Mouse (Mus musculus) B cell, adult 2 months (primary cell): Measurements from ENCODE around the gene Usf2.
A peak's percentile ranks its signal among the peaks of the same experiment; 100 is the strongest.
"Not testable (repeated sequence)": the region's sequence is repeated elsewhere in the genome, so short reads cannot be mapped to it uniquely, and the experiment has no call there.

Source experiments
- DNase-seq, 2 experiments: peaks; one replicate each; pipeline ENCODE4 v3.0.0; 2022

Usf2 gene

GRCm38 (mm10) chr7:30958109-30958865 lies 1.7 kb upstream of the Usf2 start:
- no peak for DNase-seq

- DNase-seq = peak; percentile 94 to 96
These were observed 772 bp upstream of the Usf2 start for GRCm38 (mm10) chr7:30957367-30957783.

DNA sequence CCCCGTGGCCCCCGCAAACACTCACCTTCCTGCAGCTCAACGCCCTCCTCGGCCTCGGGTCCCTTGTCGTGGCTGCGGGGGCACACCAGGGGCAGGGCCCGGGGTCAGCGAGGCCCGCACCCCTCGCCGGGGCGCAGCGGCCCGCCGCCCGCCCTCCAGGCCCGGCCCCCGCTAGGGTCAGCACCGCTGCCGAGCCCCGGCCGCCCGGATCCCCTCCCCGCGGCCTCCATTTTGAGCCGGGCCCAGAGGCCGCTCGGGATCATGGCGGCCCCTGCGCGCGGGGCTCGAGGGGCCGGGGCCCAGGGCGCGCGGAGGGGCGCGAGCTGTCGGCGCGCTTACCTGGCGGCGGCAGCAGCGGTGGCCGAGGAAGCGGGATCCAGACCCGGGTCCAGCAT lies 249 bp downstream of the Usf2 start:
- DNase-seq = peak; percentile 64 to 75

GRCm38 (mm10) chr7:30955584-30956356 lies 833 bp downstream of the Usf2 start:
- peak; percentile 81 to 83 for DNase-seq

GRCm38 (mm10) chr7:30954971-30955520 lies 1.6 kb downstream of the Usf2 start:
- DNase-seq = no peak

- no peak for DNase-seq
These were observed 2.6 kb downstream of the Usf2 start for GRCm38 (mm10) chr7:30954036-30954435.

- DNase-seq = peak; percentile 20 to 24
These were observed 3.1 kb downstream of the Usf2 start for GRCm38 (mm10) chr7:30953459-30953858.

DNA sequence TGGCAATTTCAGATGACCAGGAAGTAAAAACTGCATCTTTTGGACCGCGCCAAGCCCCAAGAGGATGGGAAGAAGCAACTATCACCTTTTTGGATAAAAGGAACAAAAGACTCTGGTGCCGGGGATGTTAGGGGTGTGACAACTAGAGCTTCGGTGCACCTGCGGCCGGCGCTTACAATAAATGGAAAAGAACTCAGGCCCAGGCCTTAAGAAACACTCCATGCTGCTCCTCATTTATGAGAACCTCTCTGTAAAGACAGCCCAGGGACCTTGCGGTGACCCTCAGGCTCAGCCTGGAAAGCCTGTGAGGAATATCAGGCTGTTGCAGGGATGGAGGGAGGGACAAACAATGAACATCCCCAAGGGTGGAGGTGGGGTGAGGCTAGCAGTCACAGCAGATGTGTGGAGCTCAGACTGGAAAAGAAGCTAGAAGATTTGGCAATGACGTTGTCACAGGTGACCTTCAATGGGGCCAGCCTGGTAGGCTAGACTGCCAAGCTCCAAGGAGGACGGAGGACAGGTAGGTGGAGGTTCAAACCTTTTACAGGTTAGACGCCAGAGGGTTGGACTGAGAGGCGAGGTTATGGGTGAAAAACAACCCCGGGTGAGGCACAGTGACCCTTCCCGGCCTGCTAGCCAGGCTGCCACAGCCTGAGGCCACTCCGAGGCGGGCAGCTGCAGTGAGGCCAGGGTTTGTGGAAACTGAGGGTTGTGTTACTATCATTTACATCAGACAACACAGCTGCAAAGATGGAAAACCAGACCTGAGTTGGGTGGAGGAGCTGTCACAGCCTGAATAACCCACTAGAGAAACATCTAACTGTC lies 4.0 kb downstream of the Usf2 start:
- DNase-seq = no peak

DNA sequence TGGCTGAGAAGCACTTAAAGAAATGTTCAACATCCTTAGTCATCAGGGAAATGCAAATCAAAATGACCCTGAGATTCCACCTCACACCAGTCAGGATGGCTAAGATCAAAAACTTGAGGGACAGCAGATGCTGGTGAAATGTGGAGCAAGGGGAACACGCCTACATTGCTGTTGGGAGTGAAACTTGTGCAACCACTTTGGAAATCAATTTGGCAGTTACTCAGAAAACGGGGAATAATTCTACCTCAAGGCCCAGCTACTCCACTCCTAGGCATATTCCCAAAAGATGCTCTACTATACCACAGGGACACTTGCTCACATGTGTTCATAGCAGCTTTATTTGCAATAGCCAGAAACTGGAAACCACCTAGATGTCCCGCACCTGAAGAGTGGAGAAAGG lies 6.7 kb downstream of the Usf2 start:
- DNase-seq = not testable (repeated sequence)

DNA sequence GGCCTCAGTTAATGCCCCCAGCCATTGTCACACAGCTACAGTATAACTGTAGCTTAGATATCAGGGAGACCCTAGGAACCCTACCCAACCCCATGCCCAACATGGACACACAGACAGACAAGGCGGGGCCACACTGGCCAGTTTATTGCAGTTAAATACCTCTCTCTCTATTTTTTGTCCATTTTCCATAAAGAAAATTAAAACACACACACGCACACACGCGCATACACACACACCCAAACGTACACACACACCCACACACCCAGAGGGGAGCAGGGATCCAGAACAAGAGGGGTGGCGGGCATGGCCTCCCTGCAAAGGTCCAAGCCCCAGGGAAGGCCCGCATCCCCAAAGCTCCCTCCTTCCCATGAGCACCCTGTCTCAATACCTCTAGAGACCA lies 10.7 kb downstream of the Usf2 start:
- DNase-seq = no peak

DNA sequence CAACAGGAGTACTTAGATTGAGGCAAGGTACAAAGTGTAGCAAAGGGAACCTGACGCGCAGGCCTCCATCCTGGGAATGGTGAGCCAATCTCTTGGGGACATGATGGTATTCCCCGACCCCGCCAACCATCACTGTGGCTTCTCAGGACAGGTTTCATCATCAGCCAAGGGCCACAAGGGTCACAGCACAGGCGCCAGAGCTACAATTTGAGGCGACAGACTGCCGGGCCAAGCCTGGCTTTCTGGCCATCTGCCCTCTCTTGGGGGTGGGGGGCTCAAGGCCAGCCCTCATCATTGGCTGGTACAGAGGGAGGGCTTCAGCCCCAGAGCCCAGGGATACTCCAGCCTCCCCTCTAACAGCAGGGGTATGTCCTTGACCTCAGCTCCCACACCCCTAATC lies 11.1 kb downstream of the Usf2 start:
- not testable (repeated sequence) for DNase-seq

DNA sequence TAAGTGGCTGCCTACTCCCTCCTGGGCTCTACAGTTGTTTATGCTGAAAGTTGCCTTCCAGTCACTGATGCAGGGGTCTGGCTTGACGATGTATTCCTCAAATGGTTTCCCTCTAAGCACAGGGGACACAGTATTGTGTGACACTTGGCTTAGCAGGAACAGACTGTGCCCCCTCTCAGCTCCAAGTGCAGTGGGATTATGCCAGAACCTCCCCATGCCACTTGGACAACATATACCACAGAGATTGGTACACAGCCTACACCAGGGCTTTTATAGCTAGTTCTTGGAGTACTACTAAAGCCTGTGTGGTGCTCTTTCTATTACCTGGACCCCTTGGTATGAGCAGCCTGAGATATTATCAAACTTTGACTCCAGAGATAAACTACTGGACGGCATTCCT lies 11.9 kb downstream of the Usf2 start:
- DNase-seq = not testable (repeated sequence)

DNA sequence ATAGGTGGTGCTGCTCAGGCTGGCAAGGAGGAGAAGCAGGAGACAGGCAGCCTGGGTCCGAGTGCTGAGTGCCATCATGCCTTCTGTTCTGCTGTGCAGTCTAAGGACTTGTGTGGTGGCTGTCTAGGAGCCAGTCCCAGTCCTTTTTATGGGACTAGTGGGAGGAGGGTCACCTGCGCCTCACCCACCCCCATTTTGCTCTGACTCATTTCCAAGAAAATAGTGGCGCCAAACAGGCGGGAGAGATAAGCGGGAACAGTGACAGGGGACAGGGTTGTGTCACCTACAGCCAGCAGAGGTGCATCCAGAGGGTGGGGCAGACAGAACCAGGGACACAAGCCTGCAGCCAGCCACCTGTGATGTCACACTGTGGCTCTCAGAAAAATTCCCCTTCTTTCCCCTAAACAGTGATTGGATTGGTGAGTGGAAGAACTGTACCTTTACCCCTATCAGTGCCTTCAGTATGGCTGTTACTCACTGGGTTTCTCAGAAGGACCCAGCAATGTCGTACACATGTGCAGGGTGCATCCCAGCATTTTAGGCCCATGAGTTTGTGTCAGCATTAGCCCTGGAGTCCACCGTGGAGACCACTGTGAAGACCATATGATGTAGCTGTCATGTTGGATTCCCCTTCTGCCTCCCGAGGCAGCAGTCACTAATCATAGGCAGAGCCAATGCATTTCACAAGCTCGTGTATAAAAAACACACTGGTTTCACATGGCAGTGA lies 12.5 kb downstream of the Usf2 start, which contains the start of gene Hamp:
TSS of gene Hamp (minus strand) at position 124 of the 727 bp plus-strand sequence.
- DNase-seq = no peak

- DNase-seq = not testable (repeated sequence)
These were observed 14.2 kb downstream of the Usf2 start for GRCm38 (mm10) chr7:30942365-30942764.

GRCm38 (mm10) chr7:30940070-30940469 lies 16.5 kb downstream of the Usf2 start:
- DNase-seq = not testable (repeated sequence)

DNA sequence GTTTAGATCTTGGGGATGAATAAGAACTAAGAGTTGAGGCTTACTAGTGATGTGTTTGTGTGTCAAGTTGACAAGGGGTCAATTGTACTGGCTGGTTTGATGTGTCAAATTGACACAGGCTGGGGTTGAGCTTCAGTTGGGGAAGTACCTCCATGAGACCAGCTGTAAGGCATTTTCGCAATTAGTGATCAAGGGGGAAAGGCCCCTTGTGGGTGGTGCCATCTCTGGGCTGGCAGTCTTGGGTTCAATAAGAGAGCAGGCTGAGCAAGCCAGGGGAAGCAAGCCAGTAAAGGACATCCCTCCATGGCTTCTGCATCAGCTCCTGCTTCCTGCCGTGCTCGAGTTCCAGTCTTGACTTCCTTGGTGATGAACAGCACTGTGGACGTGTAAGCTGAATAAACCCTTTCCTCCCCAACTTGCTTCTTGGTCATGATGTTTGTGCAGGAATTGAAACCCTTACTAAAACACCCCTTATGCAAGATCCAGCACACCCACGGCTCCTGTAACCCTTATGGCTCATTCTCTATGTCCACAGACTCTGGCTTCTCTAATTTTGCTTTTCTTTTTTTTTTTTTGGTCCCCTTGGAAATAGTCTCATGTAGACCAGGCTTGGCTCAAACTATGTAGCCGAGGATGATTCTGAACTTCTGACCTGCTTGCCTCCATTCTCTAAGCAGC lies 21.0 kb downstream of the Usf2 start:
- not testable (repeated sequence) for DNase-seq

DNA sequence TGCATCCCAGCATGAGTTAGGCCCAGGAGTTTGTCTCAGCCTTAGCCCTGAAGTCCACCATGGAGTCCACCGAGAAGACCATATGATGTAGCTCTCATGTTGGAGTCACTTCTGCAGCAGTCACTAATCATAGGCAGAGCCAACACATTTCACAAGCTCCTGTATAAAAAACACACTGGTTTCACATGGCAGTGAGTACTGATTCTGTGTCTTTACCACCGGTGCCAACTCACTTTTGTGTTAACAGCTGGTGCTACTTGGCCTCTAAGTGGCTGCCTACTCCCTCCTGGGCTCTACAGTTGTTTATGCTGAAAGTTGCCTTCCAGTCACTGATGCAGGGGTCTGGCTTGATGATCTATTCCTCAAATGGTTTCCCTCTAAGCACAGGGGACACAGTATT lies 32.0 kb downstream of the Usf2 start, which contains the start of gene Hamp2:
TSS of gene Hamp2 (minus strand) at position 101 of the 400 bp plus-strand sequence.
- not testable (repeated sequence) for DNase-seq

- no peak for DNase-seq
These were observed 32.5 kb downstream of the Usf2 start for GRCm38 (mm10) chr7:30924071-30924470.

- not testable (repeated sequence) for DNase-seq
These were observed 34.1 kb downstream of the Usf2 start for GRCm38 (mm10) chr7:30922490-30922889.

- peak; percentile 57 to 58 for DNase-seq
These were observed 36.4 kb downstream of the Usf2 start for GRCm38 (mm10) chr7:30920217-30920616.

DNA sequence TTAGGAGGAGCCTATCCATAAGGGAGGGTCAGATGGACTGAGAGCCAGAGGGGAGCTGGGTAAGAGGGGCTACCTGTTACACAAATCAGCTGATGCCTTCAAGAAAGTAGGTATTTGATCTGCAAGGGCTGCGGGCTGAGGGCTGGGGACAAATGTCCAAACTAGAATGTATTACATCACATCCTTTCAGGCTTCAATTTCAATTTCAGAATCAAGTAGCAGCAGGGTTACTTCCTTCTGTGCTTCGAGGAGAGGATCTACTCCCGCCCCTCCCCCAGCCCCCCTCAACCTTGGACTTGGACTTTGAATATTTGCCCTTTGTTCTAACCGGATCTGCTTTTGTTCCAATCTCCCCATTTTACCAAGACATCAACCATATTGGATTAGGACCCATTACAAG lies 39.4 kb downstream of the Usf2 start:
- DNase-seq = no peak
